Mouse (Mus musculus): ENCODE results near the gene Cdc26. TPM values are rescaled to one million over a fixed set of nuclear protein-coding genes. Genes with fewer than 3 reads are reported as not detected.

Cdc26 gene
- total RNA-seq, 4 experiments from 2014 or later, result 74.3 to 90.8 (median 78.5) TPM

GRCm38 (mm10) chr4:62397616-62398365, 10.7 kb downstream of the Cdc26 start:
- no peak for DNase-seq

GRCm38 (mm10) chr4:62395806-62396205, 12.6 kb downstream of the Cdc26 start:
- peak; percentile 35 for DNase-seq

- DNase-seq, result no peak
Measured at GRCm38 (mm10) chr4:62393459-62393858, 15.0 kb downstream of the Cdc26 start.

GRCm38 (mm10) chr4:62391892-62392291, 16.6 kb downstream of the Cdc26 start:
- no peak for DNase-seq

- no peak for DNase-seq
Measured at GRCm38 (mm10) chr4:62389592-62390512, 18.6 kb downstream of the Cdc26 start.

- DNase-seq, result no peak
Measured at GRCm38 (mm10) chr4:62385439-62385838, 23.0 kb downstream of the Cdc26 start.

- no peak for DNase-seq
Measured at GRCm38 (mm10) chr4:62384159-62384558, 24.3 kb downstream of the Cdc26 start.

- no peak for DNase-seq
Measured at GRCm38 (mm10) chr4:62383752-62384151, 24.7 kb downstream of the Cdc26 start.

GRCm38 (mm10) chr4:62383207-62383606, 25.2 kb downstream of the Cdc26 start:
- no peak for DNase-seq

- DNase-seq, result no peak
Measured at GRCm38 (mm10) chr4:62379724-62380381, 28.6 kb downstream of the Cdc26 start.

- DNase-seq, result no peak
Measured at GRCm38 (mm10) chr4:62376123-62376522, 32.3 kb downstream of the Cdc26 start.

- no peak for DNase-seq
Measured at GRCm38 (mm10) chr4:62374342-62374741, 34.1 kb downstream of the Cdc26 start.

- no peak for DNase-seq
Measured at GRCm38 (mm10) chr4:62373668-62374067, 34.8 kb downstream of the Cdc26 start.

- no peak for DNase-seq
Measured at GRCm38 (mm10) chr4:62372818-62373520, 35.5 kb downstream of the Cdc26 start.

- DNase-seq, result no peak
Measured at GRCm38 (mm10) chr4:62372410-62372809, 36.0 kb downstream of the Cdc26 start.

- no peak for DNase-seq
Measured at GRCm38 (mm10) chr4:62369091-62369490, 39.4 kb downstream of the Cdc26 start.

GRCm38 (mm10) chr4:62367586-62367985, 40.9 kb downstream of the Cdc26 start:
- no peak for DNase-seq

GRCm38 (mm10) chr4:62366291-62366690, 42.2 kb downstream of the Cdc26 start:
- DNase-seq, result no peak

- DNase-seq, result no peak
Measured at GRCm38 (mm10) chr4:62364299-62364698, 44.1 kb downstream of the Cdc26 start.

GRCm38 (mm10) chr4:62362437-62362836, 46.0 kb downstream of the Cdc26 start:
- DNase-seq, result no peak

- no peak for DNase-seq
Measured at GRCm38 (mm10) chr4:62361997-62362396, 46.4 kb downstream of the Cdc26 start.

GRCm38 (mm10) chr4:62361571-62361970, 46.9 kb downstream of the Cdc26 start:
- no peak for DNase-seq
